Mouse (Mus musculus) megakaryocyte, embryonic 14.5 days (primary cell): ENCODE data around the gene Ankrd27.

ENCODE experiments used
- FLI1 ChIP-seq: IDR thresholded peaks from 2 replicates; pipeline ENCODE4 v1.6.1; 2012; ENCODE audit warnings: low read length, inconsistent platforms, mixed read lengths
- GATA1 ChIP-seq: IDR thresholded peaks from 3 replicates; pipeline ENCODE4 v1.6.1; 2012; ENCODE audit warnings: mixed read lengths, low read length, inconsistent platforms, borderline replicate concordance

DNA sequence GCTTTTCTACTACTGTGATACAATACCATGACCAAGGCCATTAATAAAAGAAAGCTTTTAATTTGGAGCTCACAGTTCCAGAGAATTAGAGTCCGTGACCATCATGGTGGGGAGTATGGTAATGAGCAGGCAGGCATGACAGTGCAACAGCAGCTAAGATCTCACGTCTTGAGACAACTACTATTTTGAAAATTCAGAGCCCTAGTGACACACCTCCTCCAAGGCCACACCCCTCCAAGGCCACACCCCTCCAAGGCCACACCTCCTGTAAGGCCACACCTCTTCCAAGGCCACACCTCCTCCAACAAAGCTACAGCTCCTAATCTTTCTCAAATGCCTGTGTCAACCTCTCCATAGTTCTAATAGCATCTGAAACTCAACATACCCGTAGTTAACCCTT lies 63.0 kb downstream of the Ankrd27 start:
- TF ChIP-seq FLI1 (no peak), GATA1 (no peak)
